Mouse (Mus musculus) hindbrain, embryonic 11.5 days (tissue): ENCODE results near the gene Engase. TPM values are rescaled to one million over a fixed set of nuclear protein-coding genes. Genes with fewer than 3 reads are reported as not detected.

Experiments
- ATAC-seq: fragments of 200-750 bp; cut with Nextera tagmentation; 2 replicates; pipeline ENCODE4 v1.8.0; 2017; ENCODE audit warnings: mild to moderate bottlenecking, moderate TSS enrichment, moderate library complexity; ENCODE audit not compliant: low FRiP score
- DNase-seq: peaks from one replicate; pipeline ENCODE4 v3.0.0-alpha.2; 2015; ENCODE audit warnings: low spot score
- H3K27ac ChIP-seq: fragments of 300-500 bp; sonication (generic); 2 replicates; pipeline ENCODE4 v1.5.1; 2014; ENCODE audit warnings: mild to moderate bottlenecking, low read depth, low read length
- H3K27me3 ChIP-seq: fragments of 300-500 bp; sonication (generic); 2 replicates; pipeline ENCODE4 v1.6.1; 2014; ENCODE audit warnings: mild to moderate bottlenecking, low read length, moderate library complexity, mixed read lengths; ENCODE audit not compliant: control insufficient read depth, insufficient read depth
- H3K36me3 ChIP-seq: fragments of 300-500 bp; sonication (generic); 2 replicates; pipeline ENCODE4 v1.6.1; 2014; ENCODE audit warnings: mild to moderate bottlenecking, low read length, moderate library complexity, mixed read lengths; ENCODE audit not compliant: control insufficient read depth, insufficient read depth
- H3K4me1 ChIP-seq: fragments of 300-500 bp; sonication (generic); replicated peaks from 2 replicates; pipeline ENCODE4 v1.6.1; 2014; ENCODE audit warnings: low read length, mixed read lengths; ENCODE audit not compliant: control insufficient read depth, insufficient read depth
- H3K4me2 ChIP-seq: fragments of 300-500 bp; sonication (generic); replicated peaks from 2 replicates; pipeline ENCODE4 v1.6.1; 2014; ENCODE audit warnings: mild to moderate bottlenecking, low read depth, low read length
- H3K4me3 ChIP-seq: fragments of 300-500 bp; sonication (generic); 2 replicates; pipeline ENCODE4 v1.5.1; 2014; ENCODE audit warnings: low read depth, low read length
- H3K9ac ChIP-seq: fragments of 300-500 bp; sonication (generic); 2 replicates; pipeline ENCODE4 v1.6.1; 2014; ENCODE audit warnings: low read depth, low read length
- H3K9me3 ChIP-seq: fragments of 300-500 bp; sonication (generic); 2 replicates; pipeline ENCODE4 v1.6.1; 2016; ENCODE audit warnings: low read length; ENCODE audit not compliant: control insufficient read depth
- WGBS: fragments of 180-500 bp; shearing (Covaris S2); extraction: QIAGEN DNeasy Blood & Tissue Kit; methylation state at CpG from one replicate; pipeline ENCODE4 v1.1.7; 2014; 5-methylcytosine and 5-hydroxymethylcytosine counted together
- polyA plus RNA-seq: library from polyadenylated mRNA; unstranded; fragments of >200 nt; fragmentation: Nextera tagmentation; extraction: Ambion mirVana; gene quantifications from 2 replicates; pipeline ENCODE4 v1.2.1, GENCODE M21; 2014

Gene Engase
- polyA plus RNA-seq, 1 experiment from 2014 or later, result 4.7 TPM

GRCm38 (mm10) chr11:118518743-118519142, 42.1 kb downstream of the Engase start:
- Histone ChIP-seq H3K4me2 (no peak overlapping the region), H3K9me3 (no peaks in the 10 kb centered on the region), H3K27me3 (no peaks in the 10 kb centered on the region), H3K4me3 (no peak overlapping the region), H3K9ac (no peak overlapping the region), H3K36me3 (no peaks in the 10 kb centered on the region), H3K4me1 (peaks cover 2% of the 10 kb centered on the region; the same call in 1 of the 2 replicates), H3K27ac (no peak overlapping the region)
- WGBS, result 85% methylated on average over 7 of the region's 7 CpGs
- no peak for DNase-seq
- ATAC-seq, result no peak

- Histone ChIP-seq H3K4me3 (no peak overlapping the region), H3K4me1 (no peaks in the 10 kb centered on the region; the same call in 1 of the 2 replicates), H3K4me2 (no peak overlapping the region), H3K9me3 (no peaks in the 10 kb centered on the region), H3K36me3 (no peaks in the 10 kb centered on the region), H3K27ac (no peak overlapping the region), H3K27me3 (no peaks in the 10 kb centered on the region), H3K9ac (no peak overlapping the region)
- DNase-seq (no peak), ATAC-seq (no peak)
- 62% methylated on average over 5 of the region's 5 CpGs for WGBS
Observed at GRCm38 (mm10) chr11:118520251-118520650, 43.6 kb downstream of the Engase start.

- Histone ChIP-seq H3K4me2 (no peak overlapping the region), H3K9me3 (no peaks in the 10 kb centered on the region), H3K27me3 (no peaks in the 10 kb centered on the region), H3K27ac (no peak overlapping the region), H3K9ac (no peak overlapping the region), H3K4me1 (no peaks in the 10 kb centered on the region; the same call in 1 of the 2 replicates), H3K4me3 (no peak overlapping the region), H3K36me3 (no peaks in the 10 kb centered on the region)
- WGBS, result 94% methylated on average over 2 of the region's 2 CpGs
- ATAC-seq (no peak), DNase-seq (no peak)
Observed at GRCm38 (mm10) chr11:118520932-118521331, 44.3 kb downstream of the Engase start.

GRCm38 (mm10) chr11:118523496-118524145, 47.0 kb downstream of the Engase start:
- ATAC-seq, result no peak
- DNase-seq, result no peak
- H3K9me3 ChIP-seq, result no peaks in the 10 kb centered on the region
- 82% methylated on average over 4 of the region's 4 CpGs for WGBS
- H3K4me3 ChIP-seq, result no peak overlapping the region
- no peak overlapping the region for H3K27ac ChIP-seq
- no peaks in the 10 kb centered on the region for H3K36me3 ChIP-seq
- H3K9ac ChIP-seq, result no peak overlapping the region
- no peaks in the 10 kb centered on the region for H3K27me3 ChIP-seq
- H3K4me2 ChIP-seq, result no peak overlapping the region
- H3K4me1 ChIP-seq, result no peaks in the 10 kb centered on the region

GRCm38 (mm10) chr11:118525059-118525458, 48.4 kb downstream of the Engase start:
- Histone ChIP-seq H3K36me3 (no peaks in the 10 kb centered on the region), H3K27me3 (no peaks in the 10 kb centered on the region), H3K9me3 (no peaks in the 10 kb centered on the region), H3K4me1 (no peaks in the 10 kb centered on the region; the same call in 1 of the 2 replicates), H3K4me2 (no peak overlapping the region), H3K4me3 (no peak overlapping the region), H3K9ac (no peak overlapping the region), H3K27ac (0 out of 2 replicates have a peak overlapping the region, but pooled peaks have one; percentile 30)
- ATAC-seq (no peak), DNase-seq (no peak)
- 62% methylated on average over 11 of the region's 11 CpGs for WGBS

GRCm38 (mm10) chr11:118528761-118529160, 52.1 kb downstream of the Engase start:
- no peaks in the 10 kb centered on the region for H3K27me3 ChIP-seq
- H3K9ac ChIP-seq, result no peak overlapping the region
- no peak overlapping the region for H3K27ac ChIP-seq
- DNase-seq, result no peak
- ATAC-seq, result no peak
- no peaks in the 10 kb centered on the region for H3K9me3 ChIP-seq
- no peaks in the 10 kb centered on the region for H3K36me3 ChIP-seq
- 89% methylated on average over 9 of the region's 9 CpGs for WGBS
- H3K4me3 ChIP-seq, result no peak overlapping the region
- no peaks in the 10 kb centered on the region; the same call in 1 of the 2 replicates for H3K4me1 ChIP-seq
- no peak overlapping the region for H3K4me2 ChIP-seq

- no peak overlapping the region for H3K9ac ChIP-seq
- DNase-seq (no peak), ATAC-seq (no peak)
- WGBS, result 88% methylated on average over 8 of the region's 8 CpGs
- no peak overlapping the region for H3K27ac ChIP-seq
- no peaks in the 10 kb centered on the region for H3K9me3 ChIP-seq
- H3K4me3 ChIP-seq, result no peak overlapping the region
- no peaks in the 10 kb centered on the region for H3K36me3 ChIP-seq
- no peak overlapping the region for H3K4me2 ChIP-seq
- no peaks in the 10 kb centered on the region; the same call in 1 of the 2 replicates for H3K4me1 ChIP-seq
- H3K27me3 ChIP-seq, result no peaks in the 10 kb centered on the region
Observed at GRCm38 (mm10) chr11:118530313-118530712, 53.7 kb downstream of the Engase start.

- no peak overlapping the region for H3K4me2 ChIP-seq
- no peak overlapping the region for H3K4me3 ChIP-seq
- no peak overlapping the region for H3K9ac ChIP-seq
- no peaks in the 10 kb centered on the region for H3K9me3 ChIP-seq
- WGBS, result 36% methylated on average over 18 of the region's 18 CpGs
- H3K27ac ChIP-seq, result no peak overlapping the region
- no peaks in the 10 kb centered on the region for H3K27me3 ChIP-seq
- H3K4me1 ChIP-seq, result no peaks in the 10 kb centered on the region
- H3K36me3 ChIP-seq, result no peaks in the 10 kb centered on the region
- DNase-seq (peak; percentile 84), ATAC-seq (peak; percentile 53)
Observed at GRCm38 (mm10) chr11:118534382-118535092, 57.9 kb downstream of the Engase start.

GRCm38 (mm10) chr11:118538008-118538407, 61.4 kb downstream of the Engase start:
- no peaks in the 10 kb centered on the region for H3K36me3 ChIP-seq
- no peak overlapping the region for H3K4me3 ChIP-seq
- ATAC-seq, result no peak
- no peaks in the 10 kb centered on the region for H3K9me3 ChIP-seq
- WGBS, result 68% methylated on average over 11 of the region's 11 CpGs
- H3K27ac ChIP-seq, result peak overlapping the region; percentile 51; the same call in 1 of the 2 replicates
- H3K9ac ChIP-seq, result no peak overlapping the region
- H3K27me3 ChIP-seq, result no peaks in the 10 kb centered on the region
- no peaks in the 10 kb centered on the region for H3K4me1 ChIP-seq
- DNase-seq, result no peak
- H3K4me2 ChIP-seq, result no peak overlapping the region
